Mouse (Mus musculus) heart, adult 11 months (tissue): ENCODE results near the gene Tas2r136.

ENCODE experiments used
- DNase-seq: peaks from one replicate; pipeline ENCODE4 v3.0.0; 2022

Gene Tas2r136

GRCm38 (mm10) chr6:132778062-132778461 is at the start of gene Tas2r136:
Tas2r136 (minus strand) TSS chr6:132778162.
- DNase-seq = no peak

- no peak for DNase-seq
These were observed 24.6 kb upstream of the Tas2r136 start, which contains the start of gene Tas2r117 for GRCm38 (mm10) chr6:132802518-132802917. Tas2r117 (plus strand) TSS chr6:132802818.

GRCm38 (mm10) chr6:132795393-132795792 is 17.4 kb upstream of the Tas2r136 start:
- no peak for DNase-seq

GRCm38 (mm10) chr6:132761831-132762230 is 16.1 kb downstream of the Tas2r136 start, which contains the start of gene Tas2r102:
Tas2r102 (plus strand) TSS chr6:132762131.
- no peak for DNase-seq

GRCm38 (mm10) chr6:132754430-132754829 is 23.5 kb downstream of the Tas2r136 start, which contains the start of gene Tas2r124:
Tas2r124 (plus strand) TSS chr6:132754730.
- no peak for DNase-seq

GRCm38 (mm10) chr6:132750206-132750605 is 27.8 kb downstream of the Tas2r136 start:
- no peak for DNase-seq

GRCm38 (mm10) chr6:132737935-132738334 is 40.0 kb downstream of the Tas2r136 start, which contains the start of gene Tas2r115:
Tas2r115 (minus strand) TSS chr6:132738035.
- DNase-seq = no peak
